Mouse (Mus musculus): ENCODE measurements around the gene Grik4.

- TF ChIP-seq CTCF (IDR thresholded peaks at IDR 0.05; ENCODE audit: extremely low read depth, insufficient read length, insufficient replicate concordance, low read depth, low read length) (no peak), POLR2A (IDR thresholded peaks at IDR 0.05; ENCODE audit: low read depth, low read length) (no peak)
Observed at GRCm38 (mm10) chr9:42484667-42485066, 459.6 kb downstream of the Grik4 start.
